Mouse (Mus musculus) forebrain, embryonic 12.5 days (tissue): ENCODE results near the gene Nudt14. TPM values are rescaled to one million over a fixed set of nuclear protein-coding genes. Genes with fewer than 3 reads are reported as not detected.

Source experiments
- ATAC-seq: fragments of 200-750 bp; cut with Nextera tagmentation; 2 replicates; pipeline ENCODE4 v1.8.0; 2017; ENCODE audit warnings: moderate TSS enrichment; ENCODE audit not compliant: low FRiP score
- H3K27ac ChIP-seq: fragments of 300-500 bp; sonication (generic); 2 replicates; pipeline ENCODE4 v1.5.1; 2016; ENCODE audit warnings: mild to moderate bottlenecking
- H3K27me3 ChIP-seq: fragments of 300-500 bp; sonication (generic); 2 replicates; pipeline ENCODE4 v1.6.1; 2016; ENCODE audit warnings: mild to moderate bottlenecking
- H3K36me3 ChIP-seq: fragments of 300-500 bp; sonication (generic); replicated peaks from 2 replicates; pipeline ENCODE4 v1.6.1; 2016; ENCODE audit warnings: mild to moderate bottlenecking
- H3K4me1 ChIP-seq: fragments of 300-500 bp; sonication (generic); 2 replicates; pipeline ENCODE4 v1.6.1; 2016
- H3K4me2 ChIP-seq: fragments of 300-500 bp; sonication (generic); 2 replicates; pipeline ENCODE4 v1.6.1; 2016; ENCODE audit warnings: mild to moderate bottlenecking, moderate library complexity
- H3K4me3 ChIP-seq: fragments of 300-500 bp; sonication (generic); replicated peaks from 2 replicates; pipeline ENCODE4 v1.5.1; 2016; ENCODE audit warnings: mild to moderate bottlenecking
- H3K9ac ChIP-seq: fragments of 300-500 bp; sonication (generic); 2 replicates; pipeline ENCODE4 v1.6.1; 2016; ENCODE audit warnings: mild to moderate bottlenecking
- H3K9me3 ChIP-seq: fragments of 300-500 bp; sonication (generic); 2 replicates; pipeline ENCODE4 v1.6.1; 2016
- WGBS: fragments of 180-500 bp; shearing (Covaris S2); methylation state at CpG from one replicate; pipeline ENCODE4 v1.1.7; 2016; 5-methylcytosine and 5-hydroxymethylcytosine counted together
- polyA plus RNA-seq: library from polyadenylated mRNA; unstranded; fragments of >200 nt; fragmentation: Nextera tagmentation; extraction: Ambion mirVana; gene quantifications from 2 replicates; pipeline ENCODE4 v1.2.1, GENCODE M21; 2016

Nudt14 gene
- polyA plus RNA-seq = 51.5 and 54.4 TPM in 2 replicates

- peaks cover 22% of the 10 kb centered on the region for H3K4me1 ChIP-seq
- peak within 1 kb of the TSS; percentile 51; the same call in 1 of the 2 replicates for H3K27ac ChIP-seq
- peak within 1 kb of the TSS; percentile 61 for H3K4me3 ChIP-seq
- no peaks in the 10 kb centered on the region for H3K9me3 ChIP-seq
- H3K4me2 ChIP-seq = peak within 1 kb of the TSS; percentile 63
- 2% methylated on average over 58 of the region's 58 CpGs for WGBS
- peak; percentile 80 for ATAC-seq
- peak within 1 kb of the TSS; percentile 63 for H3K9ac ChIP-seq
- no peaks in the 10 kb centered on the region for H3K36me3 ChIP-seq
- H3K27me3 ChIP-seq = 0 out of 2 replicates have a peak, but pooled peaks cover 18% of the 10 kb centered on the region
Measured at GRCm38 (mm10) chr12:112941776-112942713, at the start of gene Nudt14. Nudt14 (minus strand) TSS chr12:112942124.

DNA sequence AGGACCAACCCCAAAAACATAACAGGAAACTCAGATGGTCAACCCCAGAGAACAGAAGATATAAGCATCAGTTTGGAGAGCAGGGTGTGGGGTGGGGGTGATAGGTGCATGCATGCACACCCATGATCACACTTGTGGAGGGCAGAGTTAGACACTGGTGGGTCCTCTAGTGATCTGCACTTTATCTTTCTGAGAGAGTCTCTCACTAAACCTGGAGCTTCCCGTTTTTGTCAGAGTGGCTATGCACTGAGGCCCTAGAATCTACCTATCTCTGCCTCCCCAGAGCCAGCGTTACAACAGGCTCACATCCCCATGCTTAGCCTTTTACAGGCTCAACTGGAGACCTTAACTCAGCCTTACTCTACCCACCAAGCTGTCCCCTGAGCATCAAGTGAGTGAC, 49.5 kb upstream of the Nudt14 start:
- no peak overlapping the region for H3K4me2 ChIP-seq
- H3K27me3 ChIP-seq = no peaks in the 10 kb centered on the region
- H3K4me3 ChIP-seq = no peak overlapping the region
- 90% methylated on average over 2 of the region's 2 CpGs for WGBS
- no peaks in the 10 kb centered on the region for H3K9me3 ChIP-seq
- H3K9ac ChIP-seq = no peak overlapping the region
- H3K27ac ChIP-seq = no peak overlapping the region
- peaks cover 44% of the 10 kb centered on the region for H3K36me3 ChIP-seq
- H3K4me1 ChIP-seq = no peaks in the 10 kb centered on the region
- no peak for ATAC-seq

- Histone ChIP-seq H3K27ac (no peak overlapping the region), H3K4me1 (no peaks in the 10 kb centered on the region), H3K27me3 (no peaks in the 10 kb centered on the region), H3K36me3 (peaks cover 47% of the 10 kb centered on the region), H3K9me3 (no peaks in the 10 kb centered on the region), H3K4me2 (no peak overlapping the region), H3K9ac (no peak overlapping the region), H3K4me3 (no peak overlapping the region)
- WGBS = 88% methylated on average over 5 of the region's 5 CpGs
- no peak for ATAC-seq
Measured at GRCm38 (mm10) chr12:112990706-112991405, 48.9 kb upstream of the Nudt14 start.

DNA sequence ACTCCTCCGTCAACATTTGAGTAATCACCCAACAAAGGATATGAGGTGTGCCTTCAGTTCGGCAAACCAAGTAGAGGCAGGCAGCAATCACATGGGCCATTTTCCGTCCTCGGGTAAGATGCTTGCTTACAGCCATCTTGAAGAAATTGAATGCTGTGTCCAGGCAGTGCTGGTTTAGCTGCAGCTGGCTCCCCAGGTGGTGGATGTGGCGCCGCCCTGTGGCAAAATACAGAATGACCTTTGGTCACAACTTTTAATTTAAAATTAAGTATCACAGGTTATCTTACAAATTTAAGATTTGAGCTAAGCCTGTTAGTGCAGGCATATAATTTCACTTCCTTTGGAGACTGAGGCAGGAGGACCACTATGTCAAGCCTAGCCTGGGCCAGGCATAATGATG, 46.0 kb upstream of the Nudt14 start:
- no peak for ATAC-seq
- Histone ChIP-seq H3K36me3 (peaks cover 67% of the 10 kb centered on the region), H3K4me1 (no peaks in the 10 kb centered on the region), H3K9me3 (no peaks in the 10 kb centered on the region), H3K27ac (no peak overlapping the region), H3K4me3 (no peak overlapping the region), H3K9ac (no peak overlapping the region), H3K27me3 (no peaks in the 10 kb centered on the region), H3K4me2 (no peak overlapping the region)
- 71% methylated on average over 6 of the region's 6 CpGs for WGBS

- Histone ChIP-seq H3K27me3 (no peaks in the 10 kb centered on the region), H3K4me1 (no peaks in the 10 kb centered on the region), H3K9me3 (no peaks in the 10 kb centered on the region), H3K36me3 (peaks cover 76% of the 10 kb centered on the region), H3K9ac (no peak overlapping the region), H3K4me2 (no peak overlapping the region), H3K27ac (no peak overlapping the region), H3K4me3 (no peak overlapping the region)
- ATAC-seq = no peak
- 91% methylated on average over 6 of the region's 6 CpGs for WGBS
Measured at GRCm38 (mm10) chr12:112985346-112985745, 43.4 kb upstream of the Nudt14 start.

DNA sequence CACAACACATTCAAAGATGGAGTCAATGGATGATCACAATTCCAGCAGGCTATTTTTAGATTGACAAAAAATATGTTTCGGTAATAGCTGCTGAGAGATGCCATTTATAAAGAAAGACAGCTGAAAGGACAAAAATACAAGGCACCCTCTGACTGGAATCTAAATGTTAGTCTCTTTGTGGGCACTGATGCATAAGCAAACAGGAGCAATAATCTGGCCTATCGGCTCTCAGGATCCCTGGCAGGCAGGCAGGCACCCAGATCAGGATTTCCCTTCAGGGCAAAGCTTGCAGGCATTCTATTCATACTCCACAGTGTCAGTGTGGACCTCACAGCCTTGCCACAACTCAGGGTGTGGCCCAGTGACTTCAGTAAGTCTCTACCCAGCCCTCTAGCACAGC, 40.1 kb upstream of the Nudt14 start:
- H3K27me3 ChIP-seq = no peaks in the 10 kb centered on the region
- H3K4me3 ChIP-seq = no peak overlapping the region
- no peak overlapping the region for H3K4me2 ChIP-seq
- no peak overlapping the region for H3K27ac ChIP-seq
- H3K36me3 ChIP-seq = peaks cover 94% of the 10 kb centered on the region
- WGBS = 69% methylated on average over 2 of the region's 2 CpGs
- H3K9me3 ChIP-seq = no peaks in the 10 kb centered on the region
- ATAC-seq = no peak
- H3K9ac ChIP-seq = no peak overlapping the region
- peaks cover 7% of the 10 kb centered on the region for H3K4me1 ChIP-seq

DNA sequence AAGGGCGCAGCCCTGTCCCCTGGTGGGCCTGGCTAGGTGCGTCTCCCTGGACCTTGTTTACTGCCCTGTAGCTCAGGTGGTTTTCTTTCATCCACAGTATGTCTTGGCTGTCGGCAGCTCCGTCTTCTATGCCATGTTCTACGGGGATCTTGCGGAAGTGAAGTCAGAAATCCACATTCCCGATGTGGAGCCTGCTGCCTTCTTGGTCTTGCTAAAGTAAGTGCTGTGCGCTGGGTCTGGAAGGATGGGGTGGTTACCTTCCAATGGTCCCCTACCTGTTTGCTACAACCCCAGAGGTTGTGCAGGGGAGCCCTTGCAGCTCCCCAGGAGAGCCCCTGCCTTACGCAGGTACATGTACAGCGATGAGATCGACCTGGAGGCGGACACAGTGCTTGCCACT, 35.2 kb upstream of the Nudt14 start:
- H3K27ac ChIP-seq = peak overlapping the region; percentile 90
- peak overlapping the region; percentile 72 for H3K4me3 ChIP-seq
- peak overlapping the region; percentile 80 for H3K9ac ChIP-seq
- peaks cover 72% of the 10 kb centered on the region for H3K36me3 ChIP-seq
- no peaks in the 10 kb centered on the region for H3K27me3 ChIP-seq
- H3K9me3 ChIP-seq = no peaks in the 10 kb centered on the region
- peak overlapping the region; percentile 89 for H3K4me2 ChIP-seq
- H3K4me1 ChIP-seq = peaks cover 21% of the 10 kb centered on the region
- WGBS = 40% methylated on average over 12 of the region's 12 CpGs
- no peak for ATAC-seq

DNA sequence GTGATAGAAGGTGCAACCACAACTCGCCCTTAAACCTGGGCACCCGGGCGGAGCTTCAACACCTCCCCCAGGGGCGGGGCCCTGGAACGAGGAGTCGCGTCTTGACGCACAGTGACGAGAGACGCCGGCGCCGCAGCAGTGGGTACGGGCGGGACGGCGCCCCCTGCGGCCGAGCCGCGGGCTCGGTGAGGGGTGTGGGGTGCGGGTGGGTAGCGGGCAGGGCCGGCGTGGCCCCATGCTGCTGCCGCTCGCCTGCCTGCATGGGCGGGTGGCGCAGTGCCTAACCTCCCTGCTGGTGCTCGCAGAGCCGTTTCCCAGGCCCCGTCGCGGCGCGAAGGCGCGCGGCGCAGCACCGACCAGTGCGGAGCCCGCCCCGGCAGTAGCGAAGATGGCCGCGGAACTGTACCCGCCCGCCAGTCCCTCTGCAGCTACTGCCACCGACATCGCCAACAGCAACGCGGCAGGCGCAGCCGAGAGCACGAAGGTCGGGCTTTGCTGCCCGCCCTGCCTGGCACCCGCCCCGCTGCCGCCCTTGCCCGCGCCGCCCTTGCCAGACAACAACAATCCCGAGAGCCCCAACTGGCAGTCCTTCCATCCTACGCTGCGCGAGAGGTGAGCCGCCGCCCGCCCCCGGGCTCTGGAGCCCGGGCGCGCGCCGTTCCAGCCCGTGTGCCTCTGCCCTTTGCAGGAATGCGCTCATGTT, 34.6 kb upstream of the Nudt14 start, which contains the start of gene Btbd6:
Gene Btbd6 (plus strand): TSS at position 112 of the 703 bp plus-strand sequence.
- peaks cover 72% of the 10 kb centered on the region for H3K36me3 ChIP-seq
- ATAC-seq = peak; percentile 97

DNA sequence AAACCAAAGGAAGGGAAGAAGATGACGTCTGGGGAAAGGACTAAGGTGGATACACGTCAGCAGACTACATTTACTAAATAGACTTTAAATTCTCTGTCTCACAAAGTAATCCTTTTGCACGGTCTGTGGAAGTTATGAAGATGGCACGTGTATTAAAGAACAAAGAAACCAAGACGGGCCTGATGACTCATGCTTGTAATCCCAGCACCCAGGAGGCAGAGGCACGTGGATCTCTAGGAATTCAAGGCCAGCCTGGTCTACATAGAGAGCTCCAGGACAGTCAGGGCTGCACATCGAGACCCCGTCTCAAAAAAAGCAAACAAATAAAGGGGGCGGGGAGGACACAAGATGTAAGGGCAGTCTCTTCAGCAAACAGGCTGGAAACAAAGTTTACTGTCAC, 32.8 kb upstream of the Nudt14 start:
- Histone ChIP-seq H3K36me3 (peaks cover 67% of the 10 kb centered on the region), H3K4me1 (peaks cover 21% of the 10 kb centered on the region), H3K27me3 (no peaks in the 10 kb centered on the region), H3K9ac (no peak overlapping the region), H3K9me3 (no peaks in the 10 kb centered on the region), H3K27ac (no peak overlapping the region), H3K4me2 (no peak overlapping the region), H3K4me3 (no peak overlapping the region)
- ATAC-seq = no peak
- 91% methylated on average over 9 of the region's 9 CpGs for WGBS

More for the DNA sequence above, 34.6 kb upstream of the Nudt14 start, which contains the start of gene Btbd6:
- H3K9ac ChIP-seq = peak within 1 kb of the TSS; percentile 80
- no peaks in the 10 kb centered on the region for H3K27me3 ChIP-seq
- no peaks in the 10 kb centered on the region for H3K9me3 ChIP-seq
- peak within 1 kb of the TSS; percentile 89 for H3K4me2 ChIP-seq
- peak within 1 kb of the TSS; percentile 90 for H3K27ac ChIP-seq
- WGBS = under 1% methylated on average over 73 of the region's 80 CpGs
- peak within 1 kb of the TSS; percentile 72 for H3K4me3 ChIP-seq
- peaks cover 21% of the 10 kb centered on the region for H3K4me1 ChIP-seq

DNA sequence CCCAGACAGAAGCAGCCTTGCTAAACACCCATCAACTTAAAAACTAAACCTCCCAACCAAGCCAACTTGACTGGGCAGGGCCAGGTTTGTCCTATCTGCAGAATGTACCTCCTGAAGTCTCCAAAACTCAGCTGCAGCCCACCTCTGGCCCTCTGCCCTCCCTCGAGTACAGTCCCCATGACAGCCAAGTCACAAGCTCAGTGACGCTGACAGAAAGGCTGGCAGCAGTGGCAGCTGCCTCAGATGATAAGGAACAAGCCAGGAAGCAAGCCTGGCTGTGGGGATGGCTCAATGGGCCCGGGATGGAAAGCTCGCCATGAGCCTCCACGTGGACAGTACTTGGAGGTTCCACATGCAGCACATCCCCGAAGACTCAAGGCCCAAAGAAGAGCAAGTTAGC, 27.7 kb upstream of the Nudt14 start:
- Histone ChIP-seq H3K9ac (no peak overlapping the region), H3K36me3 (peaks cover 94% of the 10 kb centered on the region), H3K9me3 (no peaks in the 10 kb centered on the region), H3K27me3 (no peaks in the 10 kb centered on the region), H3K27ac (no peak overlapping the region), H3K4me1 (no peaks in the 10 kb centered on the region), H3K4me2 (no peak overlapping the region), H3K4me3 (no peak overlapping the region)
- 91% methylated on average over 6 of the region's 6 CpGs for WGBS
- ATAC-seq = no peak

- H3K27ac ChIP-seq = no peak overlapping the region
- H3K36me3 ChIP-seq = peaks cover 95% of the 10 kb centered on the region
- no peak overlapping the region for H3K4me2 ChIP-seq
- H3K9ac ChIP-seq = no peak overlapping the region
- no peak for ATAC-seq
- H3K4me1 ChIP-seq = no peaks in the 10 kb centered on the region
- 80% methylated on average over 8 of the region's 8 CpGs for WGBS
- no peak overlapping the region for H3K4me3 ChIP-seq
- H3K27me3 ChIP-seq = no peaks in the 10 kb centered on the region
- H3K9me3 ChIP-seq = no peaks in the 10 kb centered on the region
Measured at GRCm38 (mm10) chr12:112968943-112969342, 27.0 kb upstream of the Nudt14 start.

GRCm38 (mm10) chr12:112965783-112966182, 23.9 kb upstream of the Nudt14 start:
- peaks cover 97% of the 10 kb centered on the region for H3K36me3 ChIP-seq
- ATAC-seq = no peak
- H3K27ac ChIP-seq = no peak overlapping the region
- H3K9me3 ChIP-seq = no peaks in the 10 kb centered on the region
- no peak overlapping the region for H3K9ac ChIP-seq
- WGBS = 95% methylated on average over 13 of the region's 13 CpGs
- H3K4me2 ChIP-seq = no peak overlapping the region
- no peaks in the 10 kb centered on the region for H3K4me1 ChIP-seq
- H3K4me3 ChIP-seq = no peak overlapping the region
- no peaks in the 10 kb centered on the region for H3K27me3 ChIP-seq
